Mouse (Mus musculus) gastrocnemius, postnatal 14 days (tissue): Measurements from ENCODE around the gene BC055324. TPM values are rescaled to one million over a fixed set of nuclear protein-coding genes. Genes with fewer than 3 reads are reported as not detected.
A peak's percentile ranks its signal among the peaks of the same experiment; 100 is the strongest.
"Not testable (repeated sequence)": the region's sequence is repeated elsewhere in the genome, so short reads cannot be mapped to it uniquely, and the experiment has no call there.

Experiments used
- DNase-seq: peaks from one replicate; pipeline ENCODE4 v3.0.0; 2021; ENCODE audit warnings: mixed read lengths
- intact Hi-C: fragments of 180-260 bp; cut with DNase I; formaldehyde crosslinking; loops from one replicate; pipeline ENCODE4 v1.15.1; 2025; ENCODE audit warnings: low total_unique reads
- long read RNA-seq, 2 experiments: library from polyadenylated mRNA; stranded (forward); transcript quantifications; one replicate each; pipeline ENCODE4 v2.0.0; 2021
- total RNA-seq, 2 experiments: library from RNA; stranded (reverse); gene quantifications; 2 replicates each; pipeline ENCODE4 v1.2.3; 2021

BC055324 gene
- 1 to 10 TPM in 1 of 2 experiments, under 1 TPM in 1; 0.62 to 1.2 TPM for total RNA-seq
- long read RNA-seq, experiment 1 = 0 reads
- long read RNA-seq, experiment 2, partial matches to known transcripts = 0 of 1 reads
- long read RNA-seq, experiment 2, other reads (novel, unspliced or antisense) = 0 of 1 reads

DNA sequence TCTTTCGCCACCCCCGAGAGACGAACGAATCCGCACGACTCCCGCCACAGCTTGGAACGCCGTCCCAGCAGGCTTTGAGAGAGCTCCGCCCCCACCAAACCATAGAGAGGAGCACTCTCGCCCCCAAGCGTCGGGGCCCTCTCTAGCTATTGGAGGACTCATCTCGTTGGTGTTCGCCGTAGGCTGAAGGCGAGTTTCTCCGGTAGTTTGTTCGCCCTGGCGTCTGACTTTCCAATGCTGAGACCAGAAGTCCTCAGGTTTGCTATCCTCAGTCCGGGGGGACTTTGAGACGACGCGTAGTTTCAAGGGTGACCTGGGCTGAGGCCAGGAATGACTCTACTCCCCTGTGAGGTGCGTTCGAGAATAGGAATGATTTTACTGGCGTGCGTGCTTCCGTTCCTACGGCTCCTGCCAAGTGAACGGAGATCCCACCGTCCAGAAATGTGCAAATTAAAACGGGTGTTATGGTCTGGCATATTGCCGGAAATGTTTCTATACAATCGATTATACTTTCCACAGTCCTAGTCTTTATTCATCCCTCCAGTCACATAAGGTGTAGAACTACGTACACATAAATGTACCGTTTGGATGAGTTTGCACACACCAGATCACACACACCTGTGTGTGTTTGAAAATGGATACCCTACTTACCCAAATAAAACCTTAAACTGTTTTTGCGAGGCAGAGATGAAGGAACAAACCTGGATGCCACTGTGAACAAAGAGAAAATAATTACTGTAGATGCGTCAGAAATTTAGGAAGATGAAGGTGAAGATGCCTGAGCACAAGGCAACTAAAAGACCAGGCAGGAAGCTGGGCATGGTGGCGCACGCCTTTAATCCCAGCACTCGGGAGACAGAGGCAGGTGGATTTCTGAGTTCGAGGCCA is at the start of gene BC055324, which contains the start of gene Mettl18:
TSS of gene BC055324 (minus strand) at position 76 of the 888 bp plus-strand sequence.
TSS of gene Mettl18 (plus strand) at position 169 of the 888 bp plus-strand sequence.
- peak; percentile 88 for DNase-seq
- intact Hi-C loops = no loop called here

DNA sequence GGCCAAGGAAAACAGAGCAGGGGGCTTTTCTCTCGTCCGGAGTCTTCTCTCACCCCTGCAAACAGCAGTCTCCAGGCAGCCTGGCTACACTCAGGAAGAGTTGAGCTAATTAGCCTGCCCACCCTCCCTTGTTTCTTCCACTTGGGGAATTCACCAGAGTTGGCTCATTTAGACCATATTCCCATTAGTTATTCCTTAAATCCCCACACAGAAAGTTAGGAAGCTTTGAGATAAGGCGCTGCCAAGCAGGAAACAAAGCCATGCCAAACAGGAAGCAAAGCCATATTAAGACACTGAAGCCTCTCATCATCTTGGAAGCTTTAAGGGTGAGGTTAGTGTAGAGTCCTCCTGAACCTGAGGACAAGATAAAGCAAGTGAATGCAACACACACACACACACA is 49.0 kb upstream of the BC055324 start:
- intact Hi-C loops = no loop called here
- DNase-seq = no peak

DNA sequence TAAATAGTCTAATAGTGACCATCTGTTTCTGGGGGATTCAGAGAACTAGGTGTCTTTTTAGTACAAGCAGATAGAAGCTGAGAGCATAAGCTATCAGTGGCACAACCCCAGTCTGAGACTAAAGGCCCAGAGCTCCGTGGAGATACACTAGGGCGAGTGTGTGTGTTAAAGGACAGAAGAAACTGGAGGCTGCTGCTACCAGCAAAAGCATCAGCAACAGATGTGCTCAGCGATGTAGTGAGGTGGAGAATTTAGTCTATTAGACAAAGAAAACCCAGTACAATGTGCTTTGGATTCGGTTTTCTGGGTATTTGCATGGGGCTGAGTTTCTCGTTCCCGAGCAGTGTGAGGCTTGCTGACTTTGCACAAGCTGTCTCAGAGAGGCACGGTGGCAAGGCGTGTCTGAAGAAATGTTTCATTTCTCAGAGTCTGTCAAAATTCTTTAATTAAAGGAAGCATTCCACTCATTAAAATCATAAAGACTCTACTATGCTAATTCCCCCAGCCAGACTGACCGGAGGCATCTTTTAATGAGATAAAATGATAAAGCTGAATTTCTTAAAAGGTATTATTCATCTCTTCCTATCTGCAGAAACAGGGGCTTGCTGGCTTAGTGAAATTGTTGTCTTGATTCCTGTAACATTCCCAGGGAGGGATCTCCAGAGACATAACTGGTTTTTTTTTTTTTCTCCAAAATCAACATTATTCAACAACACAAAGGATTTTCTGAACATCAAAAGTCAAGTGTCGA is 46.0 kb upstream of the BC055324 start:
- DNase-seq = no peak
- intact Hi-C loops = no loop called here

DNA sequence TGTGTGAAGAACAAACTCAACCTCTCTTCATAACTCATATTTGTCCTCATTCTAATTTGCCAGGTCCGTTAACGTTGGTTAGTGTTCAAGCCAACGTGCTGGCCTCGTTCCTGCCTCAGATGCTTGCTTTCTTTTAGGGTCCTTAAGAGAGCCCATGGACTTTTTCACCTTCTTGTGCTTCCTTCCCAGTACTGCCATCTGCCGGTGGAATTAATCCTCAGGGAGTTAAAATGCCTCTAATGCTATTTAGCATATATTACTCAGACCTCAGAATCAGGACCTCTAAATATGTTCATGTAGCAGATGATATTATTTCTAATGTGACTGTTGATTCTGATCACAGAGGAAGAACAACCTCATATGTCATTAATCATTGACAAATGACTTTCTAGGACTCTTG is 32.8 kb upstream of the BC055324 start:
- no peak for DNase-seq
- intact Hi-C loops = no loop called here

GRCm38 (mm10) chr1:164025685-164026084 is 31.1 kb upstream of the BC055324 start:
- intact Hi-C loops = no loop called here
- DNase-seq = no peak

DNA sequence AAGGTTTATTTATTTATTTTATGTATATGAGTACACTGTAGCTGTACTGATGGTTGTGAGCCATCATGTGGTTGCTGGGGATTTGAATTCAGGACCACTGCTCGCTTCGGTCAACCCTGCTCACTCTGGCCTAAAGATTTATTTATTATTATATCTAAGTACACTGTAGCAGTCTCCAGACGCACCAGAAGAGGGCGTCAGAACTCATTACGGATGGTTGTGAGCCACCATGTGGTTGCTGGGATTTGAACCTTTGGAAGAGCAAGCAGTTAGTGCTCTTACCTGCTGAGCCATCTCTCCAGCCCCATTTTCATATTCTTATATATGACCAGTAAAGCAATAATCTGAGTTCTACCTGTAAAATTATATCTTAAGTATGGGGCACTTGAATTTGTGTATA is 27.5 kb upstream of the BC055324 start:
- DNase-seq, intact Hi-C loops: not testable (repeated sequence)

- intact Hi-C loops, DNase-seq: not testable (repeated sequence)
Measured at GRCm38 (mm10) chr1:164020746-164021145, 26.1 kb upstream of the BC055324 start.

- no peak for DNase-seq
- intact Hi-C loops = no loop called here
Measured at GRCm38 (mm10) chr1:164019789-164020188, 25.2 kb upstream of the BC055324 start.

- intact Hi-C loops = no loop called here
- DNase-seq = no peak
Measured at GRCm38 (mm10) chr1:164018221-164018896, 23.8 kb upstream of the BC055324 start.

GRCm38 (mm10) chr1:164014616-164015015 is 20.0 kb upstream of the BC055324 start:
- intact Hi-C loops = no loop called here
- no peak for DNase-seq

GRCm38 (mm10) chr1:164009235-164009634 is 14.6 kb upstream of the BC055324 start:
- intact Hi-C loops = loop anchor here (5.0 kb wide), 1 partner anchor 128 kb away; no protein-coding TSS in a partner anchor
- DNase-seq = no peak

DNA sequence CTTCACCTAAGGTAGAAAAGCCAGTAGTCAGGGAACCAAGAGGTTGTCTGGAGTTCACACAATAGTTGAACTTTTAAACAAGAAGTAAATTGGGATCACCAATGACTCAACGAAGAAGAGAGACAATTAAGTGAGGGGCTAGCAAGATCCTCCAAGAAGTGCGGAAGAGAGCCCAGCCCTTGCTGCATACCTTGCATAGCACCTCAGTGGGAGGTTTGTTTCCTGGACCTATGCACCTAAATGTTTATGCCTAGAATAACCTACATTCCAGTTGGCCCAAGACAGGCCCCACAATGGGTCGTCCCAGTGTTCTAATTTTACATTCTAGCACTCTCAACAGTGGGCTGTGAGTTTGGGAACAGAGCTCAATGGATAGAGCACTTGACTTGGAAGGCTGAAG is 9.7 kb upstream of the BC055324 start:
- intact Hi-C loops = no loop called here
- no peak for DNase-seq

GRCm38 (mm10) chr1:164001831-164002452 is 7.3 kb upstream of the BC055324 start:
- intact Hi-C loops = no loop called here
- no peak for DNase-seq

GRCm38 (mm10) chr1:163995609-163995913 is 965 bp upstream of the BC055324 start:
- DNase-seq = no peak
- intact Hi-C loops = no loop called here

GRCm38 (mm10) chr1:163994173-163994720 is 349 bp downstream of the BC055324 start:
- DNase-seq = no peak

GRCm38 (mm10) chr1:163992371-163992770 is 2.2 kb downstream of the BC055324 start:
- DNase-seq = no peak

More at GRCm38 (mm10) chr1:163994173-163994720, 349 bp downstream of the BC055324 start:
- intact Hi-C loops = no loop called here

DNA sequence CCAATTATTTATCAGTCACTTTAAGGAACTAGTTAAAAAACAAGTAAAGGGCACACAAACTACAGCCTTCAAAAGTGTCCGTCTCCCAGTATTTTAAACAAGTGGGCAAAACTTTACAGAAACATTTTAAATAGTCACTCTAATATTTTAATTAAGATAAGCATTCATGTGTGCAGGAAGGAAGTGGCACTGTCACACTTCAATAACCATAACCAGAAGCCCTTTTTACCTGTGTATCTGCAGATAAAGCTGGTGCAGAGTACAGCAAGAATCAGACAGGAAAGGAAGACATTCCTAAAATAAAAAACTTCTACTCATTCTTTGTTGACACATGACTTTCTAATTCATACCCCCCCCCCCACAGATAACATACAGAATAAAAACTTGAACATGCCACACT is 18.1 kb downstream of the BC055324 start:
- intact Hi-C loops = no loop called here
- DNase-seq = no peak

More at GRCm38 (mm10) chr1:163992371-163992770, 2.2 kb downstream of the BC055324 start:
- intact Hi-C loops = no loop called here

GRCm38 (mm10) chr1:163975088-163975487 is 19.5 kb downstream of the BC055324 start:
- intact Hi-C loops = no loop called here
- DNase-seq = no peak

DNA sequence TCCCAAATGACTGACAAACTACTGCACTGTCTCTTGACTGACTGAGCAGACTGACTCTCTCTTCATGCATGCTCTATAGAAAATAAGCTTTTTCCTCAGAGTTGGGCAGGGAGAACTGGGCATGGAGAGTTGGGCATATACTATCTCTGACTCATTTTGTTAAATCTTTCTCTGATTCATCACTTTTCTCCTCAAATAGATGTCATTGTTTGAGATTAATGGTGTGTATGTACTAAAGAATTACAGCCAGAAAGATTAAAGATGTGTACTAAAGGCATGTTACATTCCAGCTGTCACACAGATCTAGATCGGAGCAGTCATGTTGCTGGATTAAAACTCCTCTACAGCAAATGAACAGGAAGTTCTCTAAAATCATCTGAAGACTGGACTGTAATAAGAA is 20.1 kb downstream of the BC055324 start:
- no peak for DNase-seq
- intact Hi-C loops = no loop called here
